Mouse (Mus musculus) ES-E14 (cell line): ENCODE measurements at regions not wholly inside any gene's neighbourhood (a gene's known extent, or its start where the extent isn't known, plus 50 kb on each side); places are given as distances from the start of the nearest gene placed in this dataset.

ENCODE experiments used
- DNase-seq: peaks from one replicate; pipeline ENCODE4 v3.0.0-alpha.2; 2013; ENCODE audit warnings: low read depth, low spot score
- H3K27ac ChIP-seq: 2 replicates; pipeline ENCODE4 v1.5.1; 2012; ENCODE audit warnings: low read depth, mild to moderate bottlenecking, low read length, moderate library complexity, mixed read lengths; ENCODE audit not compliant: poor library complexity, insufficient read depth, severe bottlenecking
- H3K36me3 ChIP-seq: 2 replicates; pipeline ENCODE4 v1.6.1; 2012; ENCODE audit warnings: mild to moderate bottlenecking, low read length, moderate library complexity, mixed read lengths; ENCODE audit not compliant: control insufficient read depth, poor library complexity, insufficient read depth, severe bottlenecking
- H3K4me1 ChIP-seq, 2 experiments: fragments of 150-350 bp in 1 of 2; sonication (generic) in 1 of 2; 2 replicates each; pipeline ENCODE4 v1.6.1; 2012; ENCODE audit warnings: low read length in 2 of 2, mild to moderate bottlenecking in 1 of 2, mixed read lengths in 1 of 2; ENCODE audit not compliant: control insufficient read depth in 2 of 2, insufficient read depth in 2 of 2, poor library complexity in 1 of 2
- H3K4me3 ChIP-seq, 2 experiments: fragments of 150-350 bp in 1 of 2; sonication (generic) in 1 of 2; 2 replicates each; pipeline ENCODE4 v1.5.1; 2012; ENCODE audit warnings: low read length in 2 of 2, low read depth in 1 of 2, mild to moderate bottlenecking in 1 of 2, mixed read lengths in 1 of 2; ENCODE audit not compliant: insufficient read depth in 1 of 2, poor library complexity in 1 of 2, severe bottlenecking in 1 of 2
- H3K9ac ChIP-seq: 2 replicates; pipeline ENCODE4 v1.6.1; 2012; ENCODE audit warnings: low read depth, mild to moderate bottlenecking, low read length, mixed read lengths; ENCODE audit not compliant: poor library complexity, insufficient read depth, severe bottlenecking
- H3K9me3 ChIP-seq: fragments of 150-350 bp; sonication (generic); 2 replicates; pipeline ENCODE4 v1.6.1; 2012; ENCODE audit warnings: low read depth, mild to moderate bottlenecking, low read length; ENCODE audit not compliant: control insufficient read depth, insufficient read depth
- CHD2 ChIP-seq: IDR thresholded peaks from 2 replicates; pipeline ENCODE4 v1.6.1; 2014; ENCODE audit warnings: mild to moderate bottlenecking, low read depth, low read length, inconsistent platforms
- HCFC1 ChIP-seq: IDR thresholded peaks from 2 replicates; pipeline ENCODE4 v1.6.1; 2012; ENCODE audit warnings: low read length, inconsistent platforms, borderline replicate concordance; ENCODE audit not compliant: insufficient read depth
- MAFK ChIP-seq: IDR thresholded peaks from 2 replicates; pipeline ENCODE4 v1.6.1; 2014; ENCODE audit warnings: mild to moderate bottlenecking, low read depth, low read length, inconsistent platforms; ENCODE audit not compliant: insufficient read depth
- ZC3H11A ChIP-seq: IDR thresholded peaks from 2 replicates; pipeline ENCODE4 v1.6.1; 2012; ENCODE audit warnings: low read depth, mild to moderate bottlenecking, inconsistent platforms, low read length, borderline replicate concordance
- ZNF384 ChIP-seq: IDR thresholded peaks from 2 replicates; pipeline ENCODE4 v1.6.1; 2012; ENCODE audit warnings: low read depth, low read length, inconsistent platforms
- in situ Hi-C, 2 experiments: fragments of 600-800 bp; cut with MboI; formaldehyde crosslinking; loops; one replicate each; pipeline ENCODE4 v1.15.1; 2025; ENCODE audit warnings: low sequenced_read_pairs in 2 of 2, inconsistent platforms in 1 of 2; ENCODE audit not compliant: unreplicated experiment in 2 of 2

DNA sequence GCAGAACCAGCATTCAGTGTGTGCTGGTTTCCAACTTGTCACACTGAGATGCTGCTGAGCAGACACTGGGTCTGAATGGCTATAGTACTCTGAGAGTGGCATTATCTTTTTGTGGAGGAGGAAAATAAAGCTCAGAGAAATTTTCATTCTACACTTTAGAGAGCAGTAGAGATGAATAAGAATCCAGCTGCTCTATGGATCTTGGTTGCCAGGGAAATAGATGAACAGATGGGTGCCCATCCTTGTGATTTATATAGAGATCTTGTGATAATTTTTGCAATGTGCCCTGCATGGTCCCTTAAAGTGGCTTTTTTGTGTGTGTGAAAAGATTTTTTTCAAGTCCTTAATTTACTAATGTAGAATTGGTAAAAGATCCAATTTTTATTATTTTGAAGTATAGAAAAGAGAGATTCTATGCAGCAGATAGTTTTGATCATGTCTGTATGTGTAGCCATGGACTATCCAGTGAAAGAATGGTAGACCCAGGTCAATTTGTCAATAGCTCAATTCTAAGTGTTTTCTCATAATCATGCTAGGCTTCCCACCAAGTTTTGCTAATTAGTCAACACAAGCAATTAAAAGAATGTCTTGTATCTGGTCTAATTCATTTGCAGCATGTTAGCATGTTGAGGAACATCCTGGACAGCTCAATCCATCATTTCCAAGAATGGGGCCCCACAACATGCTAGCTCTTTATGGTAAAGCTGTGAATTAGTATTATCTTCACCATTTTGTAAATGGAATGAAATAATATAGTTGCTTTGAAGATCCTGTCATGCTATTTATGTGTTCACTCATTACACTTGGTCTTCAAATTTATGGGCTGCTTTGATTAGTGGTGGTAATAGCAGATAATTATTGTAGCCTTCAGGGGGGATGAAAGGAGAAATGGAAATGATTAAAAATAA lies 184.7 kb downstream of the Snx13 start:
- TF ChIP-seq ZNF384 (no peak), HCFC1 (no peak), MAFK (no peak), ZC3H11A (no peak), CHD2 (no peak)
- Histone ChIP-seq H3K27ac (no peak overlapping the region), H3K36me3 (no peaks in the 10 kb centered on the region), H3K4me1 (no peaks in the 10 kb centered on the region), H3K9ac (no peak overlapping the region), H3K4me3 (no peak overlapping the region), H3K9me3 (no peaks in the 10 kb centered on the region)
- in situ Hi-C loops, result no loop called here
- no peak for DNase-seq

DNA sequence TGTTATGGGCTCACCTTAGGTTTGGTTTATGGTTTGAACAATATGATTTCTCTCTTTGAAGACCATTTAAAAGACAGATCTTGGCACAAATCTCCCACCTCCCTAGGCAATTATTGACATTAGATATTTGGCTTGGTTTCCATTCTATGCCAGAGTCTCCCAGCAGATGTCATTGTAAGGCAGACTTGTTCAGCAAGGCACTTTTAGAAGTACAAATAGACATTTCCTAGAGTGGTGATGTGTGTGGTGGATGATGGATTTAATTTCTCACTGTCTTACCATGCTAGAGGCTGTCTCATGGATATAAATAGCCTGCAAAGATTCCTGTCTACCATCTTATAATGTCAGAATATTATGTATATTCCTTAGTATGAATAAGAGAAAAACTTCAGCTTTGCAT lies 173.4 kb downstream of the Snx13 start:
- Histone ChIP-seq H3K27ac (no peak overlapping the region), H3K4me1 (no peaks in the 10 kb centered on the region), H3K9ac (no peak overlapping the region), H3K36me3 (no peaks in the 10 kb centered on the region), H3K9me3 (no peaks in the 10 kb centered on the region), H3K4me3 (no peak overlapping the region)
- no peak for DNase-seq
- TF ChIP-seq MAFK (no peak), CHD2 (no peak), HCFC1 (no peak), ZC3H11A (no peak), ZNF384 (no peak)
- in situ Hi-C loops, result no loop called here

DNA sequence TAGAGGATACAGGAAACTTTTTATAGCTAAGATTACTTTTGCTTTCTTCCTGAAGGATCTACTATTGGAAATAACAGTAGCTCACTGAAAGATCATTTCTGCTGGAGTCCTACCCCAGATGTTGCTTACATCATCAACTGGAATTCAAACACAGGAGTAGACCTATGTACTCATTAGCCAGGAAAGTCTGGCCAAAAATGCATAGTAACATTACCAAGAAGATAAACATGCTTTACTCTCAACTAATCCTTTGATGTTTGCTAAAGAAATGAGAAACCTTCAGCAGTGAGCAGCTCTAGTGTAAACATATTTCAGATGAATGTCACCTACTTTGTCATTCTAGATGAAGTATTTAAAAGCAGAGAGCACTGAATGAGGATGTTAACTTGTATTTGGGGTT lies 173.0 kb downstream of the Snx13 start:
- TF ChIP-seq MAFK (no peak), ZC3H11A (no peak), HCFC1 (no peak), ZNF384 (no peak), CHD2 (no peak)
- H3K4me1 ChIP-seq, result no peaks in the 10 kb centered on the region
- no peaks in the 10 kb centered on the region for H3K36me3 ChIP-seq
- in situ Hi-C loops, result no loop called here
- H3K9me3 ChIP-seq, result no peaks in the 10 kb centered on the region
- H3K27ac ChIP-seq, result no peak overlapping the region
- H3K9ac ChIP-seq, result no peak overlapping the region
- no peak overlapping the region for H3K4me3 ChIP-seq
- DNase-seq, result no peak

DNA sequence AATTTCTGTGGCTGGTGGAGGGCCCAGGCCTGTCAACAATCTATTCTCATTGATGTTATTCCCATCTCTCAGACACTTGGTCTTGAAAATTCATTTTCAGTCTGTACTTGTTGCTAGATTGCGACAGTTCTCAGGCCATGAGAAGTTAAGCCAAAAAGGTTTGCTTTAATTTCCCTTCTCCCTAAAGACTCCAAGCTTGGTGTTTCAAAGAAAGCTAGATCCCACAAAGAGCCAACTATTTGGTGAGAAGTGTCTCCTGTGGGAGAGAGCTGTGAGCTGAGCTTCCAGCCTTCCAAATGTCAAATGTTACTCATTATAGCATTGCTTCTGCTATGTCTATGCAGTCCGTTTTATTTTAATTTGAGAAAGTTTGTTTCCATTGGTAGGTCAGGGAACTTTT lies 169.7 kb downstream of the Snx13 start:
- no peaks in the 10 kb centered on the region for H3K4me1 ChIP-seq
- H3K4me3 ChIP-seq, result no peak overlapping the region
- in situ Hi-C loops, result no loop called here
- no peak overlapping the region for H3K9ac ChIP-seq
- no peak overlapping the region for H3K27ac ChIP-seq
- TF ChIP-seq ZNF384 (no peak), HCFC1 (no peak), ZC3H11A (no peak), MAFK (no peak), CHD2 (no peak)
- no peaks in the 10 kb centered on the region for H3K36me3 ChIP-seq
- no peak for DNase-seq
- H3K9me3 ChIP-seq, result no peaks in the 10 kb centered on the region
